Mouse (Mus musculus): ENCODE measurements around the gene Cbfa2t3.

The Cbfa2t3 gene

GRCm38 (mm10) chr8:122665221-122665620 is 33.7 kb downstream of the Cbfa2t3 start:
- peak; percentile 90 for DNase-seq (ENCODE audit: low read depth)

- no peak for DNase-seq (ENCODE audit: low read depth)
Observed at GRCm38 (mm10) chr8:122663670-122664069, 35.2 kb downstream of the Cbfa2t3 start.

- DNase-seq (ENCODE audit: low read depth): no peak
Observed at GRCm38 (mm10) chr8:122663106-122663505, 35.8 kb downstream of the Cbfa2t3 start.

- no peak for DNase-seq (ENCODE audit: low read depth)
Observed at GRCm38 (mm10) chr8:122661894-122662293, 37.0 kb downstream of the Cbfa2t3 start.

- no peak for DNase-seq (ENCODE audit: low read depth)
Observed at GRCm38 (mm10) chr8:122661138-122661537, 37.8 kb downstream of the Cbfa2t3 start.

- DNase-seq (ENCODE audit: low read depth): no peak
Observed at GRCm38 (mm10) chr8:122660022-122660421, 38.9 kb downstream of the Cbfa2t3 start.

GRCm38 (mm10) chr8:122658807-122659160 is 40.1 kb downstream of the Cbfa2t3 start:
- no peak for DNase-seq (ENCODE audit: low read depth)

- DNase-seq (ENCODE audit: low read depth): no peak
Observed at GRCm38 (mm10) chr8:122658149-122658806, 40.6 kb downstream of the Cbfa2t3 start.

- peak; percentile 98 for DNase-seq (ENCODE audit: low read depth)
Observed at GRCm38 (mm10) chr8:122656056-122656999, 42.6 kb downstream of the Cbfa2t3 start.

GRCm38 (mm10) chr8:122654768-122655167 is 44.1 kb downstream of the Cbfa2t3 start:
- no peak for DNase-seq (ENCODE audit: low read depth)

- peak; percentile 54 for DNase-seq (ENCODE audit: low read depth)
Observed at GRCm38 (mm10) chr8:122652643-122653042, 46.3 kb downstream of the Cbfa2t3 start.

- DNase-seq (ENCODE audit: low read depth): no peak
Observed at GRCm38 (mm10) chr8:122651326-122651921, 47.5 kb downstream of the Cbfa2t3 start.

GRCm38 (mm10) chr8:122648192-122648970 is 50.5 kb downstream of the Cbfa2t3 start:
- peak; percentile 55 for DNase-seq (ENCODE audit: low read depth)

- DNase-seq (ENCODE audit: low read depth): no peak
Observed at GRCm38 (mm10) chr8:122646337-122646736, 52.6 kb downstream of the Cbfa2t3 start.

- no peak for DNase-seq (ENCODE audit: low read depth)
Observed at GRCm38 (mm10) chr8:122644175-122644954, 54.5 kb downstream of the Cbfa2t3 start.

GRCm38 (mm10) chr8:122642071-122642470 is 56.8 kb downstream of the Cbfa2t3 start:
- DNase-seq (ENCODE audit: low read depth): no peak

- DNase-seq (ENCODE audit: low read depth): no peak
Observed at GRCm38 (mm10) chr8:122641406-122641805, 57.5 kb downstream of the Cbfa2t3 start.

- DNase-seq (ENCODE audit: low read depth): no peak
Observed at GRCm38 (mm10) chr8:122640825-122641224, 58.1 kb downstream of the Cbfa2t3 start.

GRCm38 (mm10) chr8:122639521-122640248 is 59.2 kb downstream of the Cbfa2t3 start:
- no peak for DNase-seq (ENCODE audit: low read depth)

GRCm38 (mm10) chr8:122638601-122639000 is 60.3 kb downstream of the Cbfa2t3 start:
- no peak for DNase-seq (ENCODE audit: low read depth)

All from 416B (cell line).